Mouse (Mus musculus) liver, embryonic 16.5 days (tissue): ENCODE results near the gene Gm20425. TPM values are rescaled to one million over a fixed set of nuclear protein-coding genes. Genes with fewer than 3 reads are reported as not detected.
A peak's percentile ranks its signal among the peaks of the same experiment; 100 is the strongest.
"Not testable (repeated sequence)": the region's sequence is repeated elsewhere in the genome, so short reads cannot be mapped to it uniquely, and the experiment has no call there.

Experiments used
- ATAC-seq: fragments of 200-750 bp; cut with Nextera tagmentation; 2 replicates; pipeline ENCODE4 v1.8.0; 2017; ENCODE audit warnings: low read depth, mild to moderate bottlenecking, moderate number of reproducible peaks, moderate library complexity
- H3K27ac ChIP-seq: fragments of 300-500 bp; sonication (generic); 2 replicates; pipeline ENCODE4 v1.5.1; 2014; ENCODE audit warnings: mild to moderate bottlenecking, low read length
- H3K27me3 ChIP-seq: fragments of 300-500 bp; sonication (generic); 2 replicates; pipeline ENCODE4 v1.6.1; 2014; ENCODE audit warnings: low read depth, low read length, mixed read lengths; ENCODE audit not compliant: control insufficient read depth, insufficient read depth
- H3K36me3 ChIP-seq: fragments of 300-500 bp; sonication (generic); 2 replicates; pipeline ENCODE4 v1.6.1; 2014; ENCODE audit warnings: mild to moderate bottlenecking; ENCODE audit not compliant: control insufficient read depth, insufficient read depth
- H3K4me1 ChIP-seq: fragments of 300-500 bp; sonication (generic); 2 replicates; pipeline ENCODE4 v1.6.1; 2014; ENCODE audit warnings: low read depth, low read length, mixed read lengths; ENCODE audit not compliant: control insufficient read depth
- H3K4me2 ChIP-seq: fragments of 300-500 bp; sonication (generic); 2 replicates; pipeline ENCODE4 v1.6.1; 2014; ENCODE audit warnings: low read depth, low read length, mixed read lengths
- H3K4me3 ChIP-seq: fragments of 300-500 bp; sonication (generic); 2 replicates; pipeline ENCODE4 v1.5.1; 2014; ENCODE audit warnings: low read depth, mild to moderate bottlenecking, low read length
- H3K9ac ChIP-seq: fragments of 300-500 bp; sonication (generic); 2 replicates; pipeline ENCODE4 v1.6.1; 2014; ENCODE audit warnings: low read depth, low read length
- H3K9me3 ChIP-seq: fragments of 300-500 bp; sonication (generic); replicated peaks from 2 replicates; pipeline ENCODE4 v1.6.1; 2016; ENCODE audit warnings: low read length; ENCODE audit not compliant: control insufficient read depth
- WGBS: fragments of 180-500 bp; shearing (Covaris S2); extraction: QIAGEN DNeasy Blood & Tissue Kit; methylation state at CpG from one replicate; pipeline ENCODE4 v1.1.7; 2014; ENCODE audit not compliant: insufficient replicate concordance; 5-methylcytosine and 5-hydroxymethylcytosine counted together
- polyA plus RNA-seq: library from polyadenylated mRNA; unstranded; fragments of >200 nt; fragmentation: Nextera tagmentation; extraction: Ambion mirVana; gene quantifications from 2 replicates; pipeline ENCODE4 v1.2.1, GENCODE M21; 2015

Gene Gm20425
- polyA plus RNA-seq, 1 experiment from 2014 or later, result 3.4 TPM

DNA sequence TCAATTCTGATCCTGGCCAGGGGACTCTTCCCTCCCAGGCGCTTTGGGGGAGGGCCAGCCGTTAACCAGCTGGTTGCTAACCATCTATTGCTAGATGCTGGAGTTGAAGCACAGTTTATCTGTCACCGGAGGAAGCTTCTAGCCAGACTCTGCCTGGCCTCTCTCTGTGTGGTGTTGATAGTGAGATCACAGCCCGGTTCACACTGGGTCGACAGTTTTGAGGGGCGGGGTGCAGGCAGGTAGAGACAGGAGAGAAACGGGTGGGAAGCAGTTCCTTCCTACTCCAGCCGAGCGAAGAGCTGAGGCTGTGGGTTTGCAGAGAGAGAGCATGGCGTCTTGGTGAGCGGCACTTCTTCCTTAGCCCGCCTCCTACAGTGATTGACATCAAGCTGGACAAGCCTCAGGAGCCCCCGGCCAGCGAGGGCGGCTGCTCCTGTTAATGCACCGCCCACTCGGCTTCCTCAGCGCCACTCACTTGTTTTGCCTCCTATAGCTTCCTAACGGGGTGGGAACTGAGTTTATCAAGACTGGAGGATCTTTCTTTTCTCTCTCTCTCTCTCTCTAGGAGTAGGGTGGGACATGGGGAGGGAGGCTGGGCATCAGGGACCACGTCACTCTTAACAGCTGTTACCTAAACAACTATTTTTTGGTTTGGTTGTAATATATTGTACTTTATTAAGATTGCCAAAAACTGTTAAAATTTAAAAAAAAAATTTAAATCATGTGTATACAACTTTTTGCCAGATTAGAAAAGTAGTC, 49.1 kb downstream of the Gm20425 start:
- no peak overlapping the region for H3K27ac ChIP-seq
- peak overlapping the region; percentile 51 for H3K4me3 ChIP-seq
- H3K9ac ChIP-seq, result peak overlapping the region; percentile 43; the same call in 1 of the 2 replicates
- no peaks in the 10 kb centered on the region for H3K36me3 ChIP-seq
- WGBS, result 1% methylated on average over 20 of the region's 20 CpGs
- peak; percentile 83 for ATAC-seq
- H3K9me3 ChIP-seq, result no peaks in the 10 kb centered on the region
- H3K27me3 ChIP-seq, result no peaks in the 10 kb centered on the region
- H3K4me2 ChIP-seq, result peak overlapping the region; percentile 63
- peaks cover 13% of the 10 kb centered on the region; the same call in 1 of the 2 replicates for H3K4me1 ChIP-seq

DNA sequence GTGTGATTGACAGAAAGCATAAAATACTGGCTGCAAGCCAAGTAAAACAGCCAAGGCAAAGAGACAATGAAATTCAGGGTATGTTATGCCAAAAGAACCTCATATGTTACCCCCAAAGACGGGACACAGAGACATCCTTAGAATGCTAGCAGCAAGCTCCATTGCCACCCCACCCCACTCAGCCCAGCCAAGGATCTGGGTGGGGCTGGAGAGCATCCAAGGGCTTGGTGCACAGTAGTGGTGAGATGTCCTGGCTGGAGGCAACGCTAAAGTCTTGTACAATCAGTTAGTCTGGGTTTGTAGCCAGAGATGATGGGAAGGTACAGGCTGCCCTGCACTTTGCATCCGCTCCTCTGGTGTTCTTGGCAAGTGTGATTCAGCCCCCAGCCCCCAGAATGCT, 49.8 kb downstream of the Gm20425 start:
- no peaks in the 10 kb centered on the region for H3K27me3 ChIP-seq
- no peak overlapping the region for H3K27ac ChIP-seq
- ATAC-seq, result peak; percentile 30; the same call in 1 of the 2 replicates
- peak overlapping the region; percentile 63 for H3K4me2 ChIP-seq
- H3K9ac ChIP-seq, result no peak overlapping the region
- no peaks in the 10 kb centered on the region for H3K9me3 ChIP-seq
- peaks cover 13% of the 10 kb centered on the region; the same call in 1 of the 2 replicates for H3K4me1 ChIP-seq
- no peak overlapping the region for H3K4me3 ChIP-seq
- 52% methylated on average over 3 of the region's 3 CpGs for whole genome bisulfite sequencing
- no peaks in the 10 kb centered on the region for H3K36me3 ChIP-seq

DNA sequence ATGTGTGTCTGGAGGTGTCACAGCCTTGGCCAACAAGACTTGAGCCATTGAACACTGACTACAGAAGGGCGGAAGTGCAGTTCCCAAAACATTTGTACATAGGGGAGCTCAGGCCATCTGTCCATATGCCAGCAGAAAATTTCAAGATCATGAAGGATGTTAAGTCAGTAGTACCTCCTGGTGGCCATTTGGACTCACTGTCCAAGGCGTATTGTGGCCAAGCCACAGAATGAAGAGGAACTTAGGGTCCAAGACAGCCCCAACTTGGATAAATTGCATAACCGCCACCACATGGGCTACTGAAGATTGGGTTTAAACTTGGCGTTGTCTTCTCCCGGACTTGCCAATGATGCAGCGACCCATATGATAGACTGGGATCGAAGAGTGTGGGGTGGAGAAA, 54.4 kb downstream of the Gm20425 start:
- no peaks in the 10 kb centered on the region for H3K27me3 ChIP-seq
- WGBS, result 73% methylated on average over 7 of the region's 7 CpGs
- H3K9ac ChIP-seq, result no peak overlapping the region
- H3K4me3 ChIP-seq, result no peak overlapping the region
- no peak overlapping the region for H3K4me2 ChIP-seq
- no peak for ATAC-seq
- H3K27ac ChIP-seq, result no peak overlapping the region
- H3K36me3 ChIP-seq, result no peaks in the 10 kb centered on the region
- H3K9me3 ChIP-seq, result no peaks in the 10 kb centered on the region
- peaks cover 8% of the 10 kb centered on the region; the same call in 1 of the 2 replicates for H3K4me1 ChIP-seq

DNA sequence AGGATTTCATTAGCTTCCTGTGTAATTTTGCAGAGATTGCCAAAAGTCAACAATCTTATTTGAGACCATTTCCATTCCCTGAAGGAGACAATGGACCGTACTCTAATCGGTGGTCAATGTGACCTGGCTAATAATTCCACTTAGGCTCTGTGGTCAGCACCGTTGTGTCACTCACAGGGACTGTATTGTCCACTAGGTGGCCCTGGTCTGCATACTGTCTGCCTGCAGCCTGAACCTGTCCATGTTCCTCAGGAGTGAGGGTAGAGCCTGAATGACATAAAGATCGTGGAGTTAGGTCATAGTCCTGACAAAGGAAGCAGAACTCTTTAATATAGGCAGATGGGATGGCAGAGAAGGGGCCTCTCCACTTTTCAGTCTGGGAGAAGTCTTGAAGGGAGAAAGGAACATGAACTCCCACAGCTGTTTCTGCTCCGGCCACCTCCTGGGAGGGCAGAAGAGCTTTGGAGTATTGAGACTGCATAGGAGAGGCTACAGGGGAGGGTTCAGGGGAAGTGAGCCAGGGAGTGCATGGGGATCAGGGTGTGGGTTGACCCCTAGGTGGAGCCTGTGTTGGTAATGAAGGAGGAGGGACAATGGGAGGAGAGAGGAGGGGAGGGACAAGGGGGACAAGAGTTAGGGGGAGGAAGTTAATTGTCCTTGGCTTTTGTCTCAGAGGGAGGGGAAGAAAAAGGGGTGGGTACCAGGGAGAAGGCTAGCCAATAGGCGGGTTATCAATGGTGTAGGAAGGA, 55.2 kb downstream of the Gm20425 start:
- WGBS, result 41% methylated on average over 6 of the region's 6 CpGs
- peaks cover under 1% of the 10 kb centered on the region; the same call in 1 of the 2 replicates for H3K4me1 ChIP-seq
- ATAC-seq, result no peak
- no peak overlapping the region for H3K4me2 ChIP-seq
- no peak overlapping the region for H3K9ac ChIP-seq
- H3K27ac ChIP-seq, result no peak overlapping the region
- no peaks in the 10 kb centered on the region for H3K9me3 ChIP-seq
- H3K36me3 ChIP-seq, result no peaks in the 10 kb centered on the region
- H3K4me3 ChIP-seq, result no peak overlapping the region
- no peaks in the 10 kb centered on the region for H3K27me3 ChIP-seq

DNA sequence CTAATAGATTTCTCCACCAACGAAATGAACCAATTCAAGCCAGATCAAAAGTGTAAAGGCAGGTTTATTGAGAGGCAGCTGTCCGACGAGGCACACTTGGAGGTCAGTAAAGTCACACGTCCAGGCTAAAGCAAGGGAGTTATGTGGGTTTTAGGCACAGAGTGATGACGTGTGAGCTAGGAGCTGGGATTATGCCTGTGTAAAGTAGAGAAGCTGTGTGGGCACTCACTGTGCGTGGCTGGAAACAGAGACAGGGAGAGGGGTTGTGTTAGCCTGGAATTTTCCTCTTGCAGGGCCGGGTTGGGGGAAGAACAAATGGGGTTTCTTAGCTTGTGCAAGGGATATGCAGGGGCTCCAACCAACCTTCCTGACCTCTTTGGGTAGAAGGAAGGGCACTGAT, 61.3 kb downstream of the Gm20425 start:
- no peak for ATAC-seq
- Histone ChIP-seq H3K4me1 (no peaks in the 10 kb centered on the region), H3K36me3 (no peaks in the 10 kb centered on the region), H3K9ac (no peak overlapping the region), H3K27ac (no peak overlapping the region), H3K9me3 (no peaks in the 10 kb centered on the region), H3K4me2 (no peak overlapping the region), H3K27me3 (no peaks in the 10 kb centered on the region), H3K4me3 (no peak overlapping the region)
- 55% methylated on average over 7 of the region's 7 CpGs for WGBS

DNA sequence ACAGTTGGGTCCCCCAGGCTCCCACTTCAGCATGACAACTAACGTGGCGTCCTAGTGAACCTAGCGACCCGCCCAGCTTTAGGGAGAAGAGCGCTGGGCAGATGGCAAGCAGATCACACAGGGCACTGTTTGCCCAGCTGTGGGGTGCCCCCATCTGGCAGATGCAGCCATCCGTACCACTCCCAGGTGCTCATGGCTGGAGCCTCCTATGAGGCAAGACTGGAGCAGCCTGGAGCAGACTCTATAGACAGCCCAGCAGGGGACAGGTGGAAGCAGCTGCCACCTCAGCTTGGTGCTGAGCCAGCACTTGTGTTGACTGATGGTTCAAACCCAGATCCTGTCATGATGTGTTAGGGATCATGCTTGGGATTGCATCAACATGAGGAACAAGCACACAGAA, 62.1 kb downstream of the Gm20425 start:
- Histone ChIP-seq H3K27me3 (no peaks in the 10 kb centered on the region), H3K4me1 (no peaks in the 10 kb centered on the region), H3K4me3 (no peak overlapping the region), H3K9me3 (no peaks in the 10 kb centered on the region), H3K4me2 (no peak overlapping the region), H3K27ac (no peak overlapping the region), H3K9ac (no peak overlapping the region), H3K36me3 (no peaks in the 10 kb centered on the region)
- ATAC-seq, result no peak
- 68% methylated on average over 6 of the region's 6 CpGs for WGBS

DNA sequence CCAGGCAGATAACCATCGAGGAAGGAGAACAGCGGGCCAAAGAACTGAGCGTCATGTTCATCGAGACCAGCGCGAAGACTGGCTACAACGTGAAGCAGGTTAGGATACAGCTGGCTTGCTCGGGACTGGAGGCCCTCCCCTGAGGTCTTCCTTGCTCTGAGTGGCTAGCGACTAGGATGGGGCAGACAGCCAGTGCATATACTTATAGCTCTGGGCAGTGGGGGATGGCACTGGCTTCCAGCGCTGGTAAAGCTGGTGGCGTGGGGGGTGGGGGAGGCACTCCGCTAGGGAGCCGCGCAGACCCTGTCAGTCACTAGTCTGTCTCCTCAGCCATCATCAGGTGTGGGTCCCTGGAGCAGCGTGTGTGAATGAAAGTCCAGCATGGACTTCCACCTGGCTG, 66.3 kb downstream of the Gm20425 start:
- H3K4me3 ChIP-seq, result no peak overlapping the region
- H3K9me3 ChIP-seq, result no peaks in the 10 kb centered on the region
- no peaks in the 10 kb centered on the region for H3K27me3 ChIP-seq
- H3K36me3 ChIP-seq, result no peaks in the 10 kb centered on the region
- WGBS, result 65% methylated on average over 15 of the region's 15 CpGs
- no peak overlapping the region for H3K27ac ChIP-seq
- H3K9ac ChIP-seq, result no peak overlapping the region
- no peak overlapping the region for H3K4me2 ChIP-seq
- no peaks in the 10 kb centered on the region for H3K4me1 ChIP-seq
- ATAC-seq, result no peak

DNA sequence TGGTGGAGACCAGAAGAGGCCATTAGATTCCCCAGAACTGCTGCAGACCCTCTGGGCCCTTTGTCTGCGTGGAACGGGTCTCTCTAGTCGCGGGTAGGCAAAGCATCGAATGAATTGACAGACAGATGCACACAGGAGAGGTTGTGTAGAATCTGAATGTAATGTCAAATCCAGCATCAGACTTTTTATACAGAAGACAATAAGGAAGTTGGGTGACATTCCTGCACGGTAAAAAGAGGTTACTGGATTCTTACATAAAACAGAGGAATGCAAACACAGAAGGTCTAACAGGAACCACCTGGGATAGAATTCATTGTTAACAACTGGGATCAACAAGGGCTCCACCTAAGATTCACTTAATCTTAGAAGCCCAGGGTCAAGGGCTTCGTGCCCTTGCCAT, 74.9 kb downstream of the Gm20425 start:
- not testable (repeated sequence) for H3K36me3 ChIP-seq, H3K4me2 ChIP-seq, H3K27ac ChIP-seq, H3K9me3 ChIP-seq, H3K27me3 ChIP-seq, ATAC-seq, H3K9ac ChIP-seq, H3K4me1 ChIP-seq, H3K4me3 ChIP-seq
- WGBS, result 59% methylated on average over 7 of the region's 7 CpGs

DNA sequence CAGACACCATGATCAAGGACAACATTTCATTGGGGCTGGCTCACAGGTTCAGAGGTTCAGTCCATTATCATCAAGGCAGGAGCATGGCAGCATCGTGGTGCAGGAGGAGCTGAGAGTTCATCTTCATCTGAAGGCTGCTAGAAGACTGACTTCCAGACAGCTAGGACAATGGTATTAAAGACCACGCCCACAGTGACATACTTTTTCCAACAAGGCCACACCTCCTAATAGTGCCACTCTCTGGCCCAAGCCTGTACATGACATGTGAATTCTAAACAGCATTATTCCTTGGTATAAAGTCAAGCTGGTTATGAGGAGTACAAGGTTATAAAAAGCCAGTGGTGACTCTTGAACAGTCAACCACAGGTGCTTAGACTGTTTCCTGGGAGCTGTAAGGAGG, 75.5 kb downstream of the Gm20425 start:
- Histone ChIP-seq H3K4me1 (no peaks in the 10 kb centered on the region), H3K36me3 (no peaks in the 10 kb centered on the region), H3K27me3 (no peaks in the 10 kb centered on the region), H3K9me3 (no peaks in the 10 kb centered on the region), H3K4me2 (no peak overlapping the region), H3K27ac (no peak overlapping the region), H3K9ac (no peak overlapping the region), H3K4me3 (no peak overlapping the region)
- ATAC-seq, result no peak
- 39% methylated on average over 2 of the region's 2 CpGs for WGBS
